Mouse (Mus musculus) MEL (cell line): ENCODE measurements around the gene Lypla2. TPM values are rescaled to one million over a fixed set of nuclear protein-coding genes. Genes with fewer than 3 reads are reported as not detected.

Source experiments
- DNase-seq: peaks from one replicate; pipeline ENCODE4 v3.0.0; 2011; ENCODE audit warnings: low read depth, low spot score
- H3K27ac ChIP-seq: 2 replicates; pipeline ENCODE4 v1.5.1; 2012; ENCODE audit warnings: low read depth, mild to moderate bottlenecking, control low read depth, low read length, moderate library complexity; ENCODE audit not compliant: control insufficient read depth
- H3K27me3 ChIP-seq, 2 experiments: fragments of 150-350 bp in 1 of 2; sonication (generic) in 1 of 2; 2 replicates each; pipeline ENCODE4 v1.6.1; 2012; ENCODE audit warnings: low read length in 2 of 2, mild to moderate bottlenecking in 2 of 2, improper control_type of control experiment in 1 of 2, moderate library complexity in 1 of 2; ENCODE audit not compliant: insufficient read depth in 2 of 2, control insufficient read depth in 1 of 2
- H3K36me3 ChIP-seq, 2 experiments: 2 replicates each; pipeline ENCODE4 v1.6.1; 2012 to 2014; ENCODE audit warnings: low read length in 2 of 2, improper control_type of control experiment in 1 of 2, inconsistent platforms in 1 of 2, mild to moderate bottlenecking in 1 of 2; ENCODE audit not compliant: insufficient read depth in 2 of 2, control insufficient read depth in 1 of 2
- H3K4me1 ChIP-seq, 2 experiments: fragments of 150-350 bp in 1 of 2; sonication (generic) in 1 of 2; 2 replicates each; pipeline ENCODE4 v1.6.1; 2012; ENCODE audit warnings: low read length in 2 of 2, improper control_type of control experiment in 1 of 2, mild to moderate bottlenecking in 1 of 2; ENCODE audit not compliant: insufficient read depth in 2 of 2, control insufficient read depth in 1 of 2
- H3K4me3 ChIP-seq, 2 experiments: fragments of 150-350 bp in 1 of 2; sonication (generic) in 1 of 2; 2 replicates each; pipeline ENCODE4 v1.5.1; 2012; ENCODE audit warnings: low read depth in 2 of 2, low read length in 2 of 2, mild to moderate bottlenecking in 2 of 2, moderate library complexity in 2 of 2, control low read depth in 1 of 2, improper control_type of control experiment in 1 of 2; ENCODE audit not compliant: control insufficient read depth in 1 of 2, insufficient read depth in 1 of 2
- H3K79me2 ChIP-seq: 2 replicates; pipeline ENCODE4 v1.6.1; 2012; ENCODE audit warnings: mild to moderate bottlenecking, low read length, moderate library complexity; ENCODE audit not compliant: control insufficient read depth, poor library complexity, insufficient read depth
- H3K9ac ChIP-seq: 2 replicates; pipeline ENCODE4 v1.6.1; 2012; ENCODE audit warnings: low read depth, mild to moderate bottlenecking, control low read depth, low read length, moderate library complexity; ENCODE audit not compliant: control insufficient read depth, poor library complexity, severe bottlenecking
- H3K9me3 ChIP-seq: fragments of 150-350 bp; sonication (generic); replicated peaks from 2 replicates; pipeline ENCODE4 v1.6.1; 2012; ENCODE audit warnings: mild to moderate bottlenecking, low read length, improper control_type of control experiment, moderate library complexity; ENCODE audit not compliant: insufficient read depth
- BHLHE40 ChIP-seq: IDR thresholded peaks from 2 replicates; pipeline ENCODE4 v1.6.1; 2012; ENCODE audit warnings: low read depth, mild to moderate bottlenecking, inconsistent platforms, low read length, improper control_type of control experiment, borderline replicate concordance
- CTCF ChIP-seq, 3 experiments: IDR thresholded peaks in 2 of 3; conservative IDR thresholded peaks in 1 of 3; 2 replicates each; pipeline ENCODE4 v1.5.1; 2011 to 2012; ENCODE audit warnings: low read length in 3 of 3, low read depth in 2 of 3, mild to moderate bottlenecking in 2 of 3, improper control_type of control experiment in 1 of 3, inconsistent platforms in 1 of 3, mixed read lengths in 1 of 3, moderate library complexity in 1 of 3; ENCODE audit not compliant: control insufficient read depth in 1 of 3, insufficient read depth in 1 of 3, poor library complexity in 1 of 3, severe bottlenecking in 1 of 3
- ETS1 ChIP-seq: IDR thresholded peaks from 2 replicates; pipeline ENCODE4 v1.6.1; 2012; ENCODE audit warnings: low read depth, mild to moderate bottlenecking, inconsistent platforms, low read length, improper control_type of control experiment, moderate library complexity
- GABPA ChIP-seq: IDR thresholded peaks from 2 replicates; pipeline ENCODE4 v1.6.1; 2012; ENCODE audit warnings: low read depth, mild to moderate bottlenecking, inconsistent platforms, low read length, improper control_type of control experiment, moderate library complexity
- HCFC1 ChIP-seq: IDR thresholded peaks from 2 replicates; pipeline ENCODE4 v1.6.1; 2012; ENCODE audit warnings: low read depth, mild to moderate bottlenecking, inconsistent platforms, low read length, improper control_type of control experiment, moderate library complexity
- MAX ChIP-seq: IDR thresholded peaks from 2 replicates; pipeline ENCODE4 v1.6.1; 2011; ENCODE audit warnings: low read length, improper control_type of control experiment
- MAZ ChIP-seq: IDR thresholded peaks from 2 replicates; pipeline ENCODE4 v1.6.1; 2012; ENCODE audit warnings: low read depth, mild to moderate bottlenecking, inconsistent platforms, low read length, improper control_type of control experiment
- MYC ChIP-seq: IDR thresholded peaks from 2 replicates; pipeline ENCODE4 v1.6.1; 2011; ENCODE audit warnings: low read depth, mild to moderate bottlenecking, low read length, improper control_type of control experiment, moderate library complexity
- NELFE ChIP-seq: IDR thresholded peaks from 2 replicates; pipeline ENCODE4 v1.6.1; 2011; ENCODE audit warnings: low read depth, low read length, improper control_type of control experiment
- POLR2A ChIP-seq, 2 experiments: IDR thresholded peaks; 2 replicates each; pipeline ENCODE4 v1.6.1; 2011 to 2012; ENCODE audit warnings: low read length in 2 of 2, mild to moderate bottlenecking in 2 of 2, control low read depth in 1 of 2, improper control_type of control experiment in 1 of 2, low read depth in 1 of 2, moderate library complexity in 1 of 2; ENCODE audit not compliant: control insufficient read depth in 1 of 2, insufficient read depth in 1 of 2, poor library complexity in 1 of 2
- POLR2AphosphoS5 ChIP-seq: IDR thresholded peaks from 2 replicates; pipeline ENCODE4 v1.6.1; 2012; ENCODE audit warnings: low read depth, borderline replicate concordance, mild to moderate bottlenecking, inconsistent platforms, low read length, moderate library complexity, mixed read lengths
- RAD21 ChIP-seq: IDR thresholded peaks from 2 replicates; pipeline ENCODE4 v1.6.1; 2011; ENCODE audit warnings: mild to moderate bottlenecking, low read depth, low read length, improper control_type of control experiment
- RCOR1 ChIP-seq: IDR thresholded peaks from 2 replicates; pipeline ENCODE4 v1.6.1; 2012; ENCODE audit warnings: low read depth, mild to moderate bottlenecking, inconsistent platforms, low read length, improper control_type of control experiment
- SIN3A ChIP-seq: IDR thresholded peaks from 2 replicates; pipeline ENCODE4 v1.6.1; 2012; ENCODE audit warnings: low read length, improper control_type of control experiment, inconsistent platforms
- SMC3 ChIP-seq: IDR thresholded peaks from 2 replicates; pipeline ENCODE4 v1.6.1; 2011; ENCODE audit warnings: low read depth, low read length, improper control_type of control experiment
- ZC3H11A ChIP-seq: IDR thresholded peaks from 2 replicates; pipeline ENCODE4 v1.6.1; 2012; ENCODE audit warnings: low read depth, mild to moderate bottlenecking, inconsistent platforms, low read length, improper control_type of control experiment
- ZMIZ1 ChIP-seq: IDR thresholded peaks from 2 replicates; pipeline ENCODE4 v1.6.1; 2012; ENCODE audit warnings: low read depth, mild to moderate bottlenecking, inconsistent platforms, low read length, improper control_type of control experiment, moderate library complexity
- ZNF384 ChIP-seq: IDR thresholded peaks from 2 replicates; pipeline ENCODE4 v1.6.1; 2012; ENCODE audit warnings: low read depth, mild to moderate bottlenecking, inconsistent platforms, low read length, improper control_type of control experiment
- polyA plus RNA-seq, 2 experiments: library from polyadenylated mRNA; stranded (reverse) in 1 of 2; unstranded in 1 of 2; fragments of >175 nt in 1 of 2; fragments of >200 nt in 1 of 2; gene quantifications; 2 replicates each; pipeline versions ENCODE4 v1.2.1 to v1.2.4; 2012; ENCODE audit warnings: low replicate concordance in 2 of 2, low read depth in 1 of 2; ENCODE audit not compliant: insufficient read length in 2 of 2, insufficient read depth in 1 of 2, missing spikeins in 1 of 2
- total RNA-seq: library from RNA; depleted of rRNA; stranded (reverse); fragments of 300-350 nt; gene quantifications from 2 replicates; pipeline ENCODE4 v1.2.3, GENCODE M21; 2012

Lypla2 gene
- total and polyA plus RNA-seq, 3 experiments: 65.1 to 95.6 TPM; not detected in 1

GRCm38 (mm10) chr4:135934708-135935500 lies 37.5 kb downstream of the Lypla2 start (continued):
- TF ChIP-seq POLR2AphosphoS5: no peak
- no peak for TF ChIP-seq POLR2A (IDR thresholded peaks at IDR 0.05; ENCODE audit: control insufficient read depth in 1 of 2, insufficient read depth in 1 of 2, low read depth in 1 of 2, low read length in 2 of 2, poor library complexity in 1 of 2)
- peak; percentile 58 for TF ChIP-seq ETS1
- TF ChIP-seq NELFE: no peak

- H3K79me2 ChIP-seq: no peaks in the 10 kb centered on the region
- H3K27me3 ChIP-seq: no peaks in the 10 kb centered on the region
- peak; percentile 70 to 81 (median 79) for TF ChIP-seq CTCF (IDR thresholded peaks at IDR 0.05 in 2 of 3, conservative IDR thresholded peaks at IDR 0.05 in 1 of 3; ENCODE audit: control insufficient read depth in 1 of 3, insufficient read depth in 1 of 3, low read depth in 2 of 3, low read length in 3 of 3, poor library complexity in 1 of 3, severe bottlenecking in 1 of 3)
- peak; percentile 84 for TF ChIP-seq SMC3
- TF ChIP-seq HCFC1: 0 out of 2 replicates have a peak, but pooled peaks have one; percentile 27
- no peak for TF ChIP-seq POLR2AphosphoS5
- TF ChIP-seq ZMIZ1: no peak
- TF ChIP-seq ETS1: 0 out of 2 replicates have a peak, but pooled peaks have one; percentile 7
- peak; percentile 15; the same call in 1 of the 2 replicates for TF ChIP-seq RCOR1
- 0 out of 2 replicates have a peak, but pooled peaks have one; percentile 48 for TF ChIP-seq SIN3A
- TF ChIP-seq ZNF384: no peak; the same call in 1 of the 2 replicates
- TF ChIP-seq ZC3H11A: peak; percentile 82
- 0 out of 2 replicates have a peak, but pooled peaks have one; percentile 35 for TF ChIP-seq MAZ
- TF ChIP-seq RAD21: peak; percentile 81
- TF ChIP-seq MYC: 0 out of 2 replicates have a peak, but pooled peaks have one; percentile 18
- TF ChIP-seq BHLHE40: peak; percentile 20; the same call in 1 of the 2 replicates
- no peak for TF ChIP-seq GABPA
- TF ChIP-seq MAX: peak; percentile 24; the same call in 1 of the 2 replicates
- peaks cover 2 to 29% of the 10 kb centered on the region in 2 experiments; a peak in 2 of 4 replicates for H3K36me3 ChIP-seq
- no peak overlapping the region for H3K9ac ChIP-seq
- peak; percentile 73 for DNase-seq
- H3K27ac ChIP-seq: no peak overlapping the region
- H3K4me3 ChIP-seq: no peak overlapping the region
- no peaks in the 10 kb centered on the region for H3K9me3 ChIP-seq
- peaks cover 26 to 38% of the 10 kb centered on the region in 2 experiments for H3K4me1 ChIP-seq
Observed at GRCm38 (mm10) chr4:135931832-135932231, 40.6 kb downstream of the Lypla2 start.
